Mouse (Mus musculus) frontal cortex, postnatal 14 days (tissue): ENCODE measurements around the gene Ap3m1.

ENCODE experiments used
- DNase-seq, 2 experiments: peaks; one replicate each; pipeline ENCODE4 v3.0.0; 2022; ENCODE audit warnings: low spot score in 2 of 2

Gene Ap3m1

DNA sequence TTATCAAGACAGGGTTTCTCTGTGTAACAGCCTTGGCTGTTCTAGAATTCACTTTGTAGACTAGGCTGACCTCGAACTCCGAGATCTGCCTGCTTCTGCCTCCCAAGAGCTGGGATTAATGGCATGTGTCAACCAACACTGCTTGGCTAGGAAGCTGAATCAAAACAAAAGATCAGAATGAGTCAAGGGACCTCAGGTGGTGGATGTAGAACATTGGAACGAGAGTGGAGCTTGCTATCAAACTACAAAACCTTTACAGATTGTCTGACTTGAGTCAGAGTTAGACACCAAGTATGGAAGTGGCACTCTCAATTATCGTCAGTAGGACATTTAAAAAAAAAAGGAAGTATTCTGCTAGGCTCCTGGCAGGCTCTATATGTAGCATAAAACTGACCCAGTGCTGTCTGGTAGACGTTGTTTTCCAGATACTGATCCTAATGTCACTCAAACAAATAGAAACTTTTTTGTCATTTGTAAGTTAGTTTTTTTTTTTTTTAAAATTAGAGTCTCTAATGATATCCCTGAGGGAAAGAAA is 38.4 kb downstream of the Ap3m1 start:
- DNase-seq = no peak

DNA sequence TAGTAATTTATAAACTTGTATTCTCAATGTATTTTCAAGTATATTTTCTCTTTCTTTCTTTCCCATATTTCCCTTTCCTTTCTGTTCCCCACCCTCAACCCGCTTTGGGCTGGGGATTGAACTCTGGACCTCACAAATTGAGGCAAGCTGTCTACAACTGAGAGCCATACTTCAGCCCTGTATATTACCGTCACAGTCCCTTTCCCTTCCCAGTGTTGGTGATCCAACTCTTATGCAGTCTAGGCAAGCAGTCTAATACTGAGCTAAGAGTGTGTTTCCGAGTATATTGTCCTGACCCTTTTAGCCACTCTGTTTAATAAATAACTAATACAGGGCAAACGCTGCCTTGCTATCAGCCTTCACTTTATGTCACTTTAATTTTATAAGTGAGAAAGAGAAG is 52.7 kb downstream of the Ap3m1 start:
- DNase-seq = no peak

DNA sequence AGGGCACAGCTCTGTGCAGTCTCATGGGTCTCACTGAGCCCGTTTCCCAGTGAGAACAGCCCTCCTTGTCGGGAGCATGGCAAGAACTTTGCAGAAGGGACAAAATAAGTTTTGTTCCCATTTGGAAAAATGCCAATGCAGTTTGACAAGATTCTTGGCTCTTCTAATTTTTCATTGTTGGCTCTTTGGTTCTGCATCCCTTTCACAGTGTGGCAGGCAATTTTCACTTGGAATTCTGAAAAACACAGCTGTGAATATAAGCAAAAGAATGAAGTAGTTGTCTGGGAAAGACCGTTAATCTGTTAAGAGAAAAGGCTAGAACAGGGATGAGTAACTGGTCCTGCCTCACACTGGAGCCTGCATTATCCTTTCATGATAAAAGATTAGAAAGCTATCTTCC is 54.8 kb downstream of the Ap3m1 start:
- DNase-seq = no peak

DNA sequence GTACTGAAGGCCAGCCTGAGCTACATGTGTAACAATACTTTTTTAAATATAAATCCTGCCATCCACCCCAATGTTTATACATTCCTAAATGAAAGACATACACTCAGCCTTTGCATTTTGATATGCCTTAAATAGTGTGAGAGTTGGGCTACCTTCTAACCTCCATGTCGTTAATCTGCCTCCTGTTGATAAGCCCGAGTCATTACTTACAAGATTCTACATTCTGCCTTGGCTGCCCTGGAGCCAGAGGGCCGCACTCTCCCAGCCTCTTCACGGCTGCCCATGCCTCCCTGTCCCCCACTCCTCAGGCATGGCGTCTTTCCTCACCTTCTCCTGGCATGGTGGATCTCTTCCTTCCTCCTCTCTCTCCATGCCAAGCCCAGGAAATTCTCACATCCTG is 55.9 kb downstream of the Ap3m1 start:
- DNase-seq = no peak

DNA sequence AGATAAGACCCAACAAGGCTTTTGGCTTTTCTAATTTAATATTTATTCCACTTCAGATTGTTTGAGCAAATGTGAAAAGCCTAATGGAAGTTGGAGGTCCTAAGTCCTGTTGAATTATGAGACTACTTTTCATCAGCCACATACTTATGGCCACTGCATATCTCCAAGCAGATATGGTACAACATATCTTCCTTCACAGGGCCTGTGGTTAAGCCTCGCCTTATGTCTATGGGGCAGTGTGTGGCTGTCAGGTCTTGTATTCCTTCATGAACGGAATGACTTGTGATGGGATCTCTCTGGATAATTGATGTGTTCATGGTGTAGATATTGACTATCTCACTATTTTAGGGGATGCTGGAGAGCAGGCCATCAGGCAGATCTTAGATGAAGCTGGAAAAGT is 56.8 kb downstream of the Ap3m1 start:
- DNase-seq = no peak

DNA sequence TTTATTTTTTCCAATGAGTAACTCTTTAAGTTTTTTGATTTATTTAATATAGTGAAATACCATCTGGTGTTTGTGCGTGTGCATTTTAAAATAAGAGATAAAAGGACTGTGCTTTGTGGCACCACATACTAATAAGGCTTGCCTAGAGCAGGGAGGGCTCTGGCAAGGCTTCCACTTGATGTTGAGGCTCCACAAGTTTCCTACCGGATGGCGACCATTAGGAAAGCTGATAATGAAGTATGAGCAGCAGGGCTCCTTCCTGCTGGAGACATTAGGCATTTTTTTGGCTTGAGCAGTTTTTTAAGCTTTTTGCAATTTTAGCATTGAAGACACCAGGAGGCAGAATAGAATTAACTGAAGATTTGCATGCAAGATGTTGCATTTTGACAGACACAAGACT is 57.8 kb downstream of the Ap3m1 start:
- DNase-seq = no peak

DNA sequence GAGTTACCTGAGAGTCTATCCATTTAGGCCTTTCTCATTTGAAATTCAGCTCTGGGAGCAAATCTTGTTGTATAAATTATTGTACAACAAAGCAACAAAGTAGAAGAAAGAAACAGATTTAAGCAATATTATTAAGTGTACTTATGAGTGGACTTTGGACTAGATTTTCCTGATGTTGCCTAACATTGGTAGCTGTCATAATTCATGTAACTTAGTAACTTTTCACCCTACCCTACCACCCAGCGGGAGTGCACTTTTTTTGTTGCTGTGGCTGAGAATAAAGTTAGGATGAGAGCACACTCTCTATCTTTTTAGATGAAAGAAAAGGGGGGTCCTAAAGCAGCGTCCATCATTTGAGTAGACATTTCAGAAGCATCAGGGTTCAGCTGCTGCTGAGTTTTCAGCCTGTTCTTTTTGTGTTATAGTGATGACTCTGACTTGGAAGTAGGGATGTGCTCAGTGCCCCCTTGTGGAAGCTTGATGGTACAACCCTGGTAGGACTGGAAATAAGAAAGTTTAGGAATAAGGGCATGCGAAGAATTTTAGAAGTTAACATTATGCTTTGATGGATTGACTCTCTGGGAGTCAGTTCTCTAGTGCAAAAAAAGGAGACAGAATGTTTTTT is 59.1 kb downstream of the Ap3m1 start:
- DNase-seq = peak in 1 of 2 experiments; percentile 44

DNA sequence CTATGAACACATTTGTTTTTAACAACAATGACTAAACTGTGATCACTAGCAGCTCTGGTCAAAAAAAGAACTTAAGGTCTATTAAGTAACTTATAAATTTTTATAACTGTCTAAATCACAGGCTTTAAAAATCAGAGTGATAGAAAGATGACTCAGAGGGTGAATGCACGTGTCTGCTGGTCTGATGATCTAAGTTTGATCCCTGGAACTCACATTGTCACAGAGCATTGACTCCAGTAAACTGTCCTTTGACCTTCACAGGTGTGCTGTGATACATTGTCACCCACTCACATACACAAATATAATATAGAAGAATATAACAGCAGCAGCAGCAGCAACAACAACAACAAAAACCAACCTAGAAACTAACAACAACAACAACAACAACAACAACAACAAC is 60.8 kb downstream of the Ap3m1 start:
- no peak for DNase-seq

DNA sequence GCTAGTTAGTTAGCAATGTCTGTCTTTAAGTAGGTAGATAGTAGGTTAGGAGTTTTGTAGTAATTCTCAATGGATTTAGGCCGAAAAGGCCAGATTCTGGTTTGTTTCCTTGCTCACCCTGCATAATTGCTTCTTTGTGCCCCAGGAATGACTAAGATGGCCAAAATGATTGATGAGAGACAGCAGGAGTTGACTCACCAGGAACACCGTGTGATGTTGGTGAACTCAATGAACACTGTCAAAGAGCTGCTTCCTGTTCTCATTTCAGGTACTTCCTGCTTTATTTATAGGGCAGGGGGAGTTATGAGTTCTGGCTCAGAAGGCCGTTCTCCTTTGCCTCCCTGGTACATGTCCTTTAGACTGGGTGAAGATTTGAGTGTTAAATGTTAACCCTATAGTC is 66.8 kb downstream of the Ap3m1 start:
- no peak for DNase-seq

DNA sequence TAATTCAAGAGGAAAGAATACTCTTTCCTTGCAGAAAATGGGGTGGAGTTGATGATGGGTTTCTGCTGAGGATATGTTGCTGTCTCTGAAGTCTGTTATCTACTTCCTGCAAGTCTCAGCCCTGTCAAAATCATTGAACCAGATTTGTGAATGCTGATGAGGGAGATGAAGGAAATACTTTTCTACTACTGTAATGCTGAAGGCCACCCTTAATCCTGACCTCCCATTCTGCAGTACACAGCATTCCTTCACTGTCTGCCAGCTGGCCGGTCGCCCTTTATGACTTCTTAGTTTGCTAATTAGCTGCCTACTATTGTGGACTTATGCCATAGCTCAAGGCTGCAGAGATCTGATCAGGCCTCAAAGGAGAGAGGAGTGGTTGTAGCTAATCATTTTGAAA is 68.5 kb downstream of the Ap3m1 start:
- DNase-seq = peak in 1 of 2 experiments; percentile 13
